8 mouse cellular contexts compared by ENCODE assay signal in the genomic region with DNA sequence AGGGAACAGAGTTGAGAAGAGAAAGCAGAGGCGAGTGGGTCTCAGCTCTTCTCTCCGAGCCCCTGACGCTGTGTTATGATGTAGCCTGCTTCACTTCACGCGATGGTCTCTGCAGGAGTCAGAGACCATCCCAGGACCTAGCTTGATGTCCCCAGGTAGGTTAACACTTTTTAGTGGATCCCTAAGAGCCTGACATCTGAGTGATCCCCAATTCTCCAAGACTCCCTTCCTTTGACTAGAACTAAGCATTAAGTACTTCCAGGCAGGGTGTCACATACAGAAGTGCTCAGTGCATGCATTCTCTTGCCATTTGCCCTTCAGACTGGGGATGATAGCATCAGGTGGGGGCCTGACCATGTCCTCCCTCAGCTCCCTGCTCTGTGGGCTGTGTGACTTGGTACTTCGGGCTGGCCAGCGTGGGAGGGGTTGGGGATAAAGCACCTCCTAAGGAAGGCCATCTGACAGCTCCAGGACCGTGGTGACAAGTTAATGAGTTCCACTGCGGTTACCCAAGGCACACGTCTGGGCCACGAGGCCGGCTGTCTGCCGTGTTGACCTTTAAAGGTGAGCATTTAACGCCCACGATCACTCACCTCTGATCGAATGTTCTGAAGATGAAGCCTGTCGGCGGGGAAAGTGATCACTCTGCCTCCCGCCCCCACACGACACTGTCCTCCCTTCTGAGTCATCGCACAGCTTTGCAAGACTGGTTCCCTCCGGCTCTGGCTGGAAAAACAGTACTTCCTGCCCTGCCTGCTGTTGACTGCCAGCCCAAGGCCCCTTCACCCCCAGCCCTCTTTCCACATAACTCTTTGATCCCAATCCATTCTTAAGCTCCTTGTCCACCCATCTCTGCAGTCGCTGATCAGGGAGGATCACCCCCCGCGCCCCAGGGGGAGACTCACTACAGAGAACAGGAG.
DNase-seq lines count a peak whose midpoint lies in the region; ATAC-seq and TF ChIP-seq lines count a peak whose summit lies in the region.

No protein-coding gene starts in this region.

- H3K79me2 ChIP-seq in liver, adult 2 months (ENCODE audit: control insufficient read depth, insufficient read depth, low read length) = no peaks in the 10 kb centered on the region

- ATAC-seq in liver, embryonic 12.5 days = no peak
- no peak for ATAC-seq in limb, embryonic 11.5 days (ENCODE audit: insufficient number of reproducible peaks, low FRiP score, low TSS enrichment, low read depth)
- ATAC-seq in hindbrain, postnatal 0 days = no peak

- no peaks in the 10 kb centered on the region for H3K9me3 ChIP-seq in liver, embryonic 12.5 days (replicated peaks)
- no peaks in the 10 kb centered on the region for H3K9me3 ChIP-seq in limb, embryonic 11.5 days (ENCODE audit: control insufficient read depth, low read length)
- no peaks in the 10 kb centered on the region for H3K9me3 ChIP-seq in hindbrain, postnatal 0 days (ENCODE audit: low read length)

- no peaks in the 10 kb centered on the region for H3K4me1 ChIP-seq in liver, adult 2 months (ENCODE audit: control insufficient read depth, insufficient read depth, low read length)
- no peaks in the 10 kb centered on the region for H3K4me1 ChIP-seq in liver, embryonic 12.5 days
- no peaks in the 10 kb centered on the region for H3K4me1 ChIP-seq in limb, embryonic 11.5 days (ENCODE audit: control insufficient read depth, insufficient read depth, low read length)
- no peaks in the 10 kb centered on the region for H3K4me1 ChIP-seq in hindbrain, postnatal 0 days (ENCODE audit: insufficient read depth, low read length)

- no peak overlapping the region for H3K4me3 ChIP-seq in liver, adult 2 months (ENCODE audit: insufficient read depth, low read depth, low read length)
- H3K4me3 ChIP-seq in liver, embryonic 12.5 days = no peak overlapping the region
- no peak overlapping the region for H3K4me3 ChIP-seq in limb, embryonic 11.5 days (ENCODE audit: low read depth, low read length)
- H3K4me3 ChIP-seq in hindbrain, postnatal 0 days (ENCODE audit: low read length) = no peak overlapping the region

- TF ChIP-seq POLR2A in liver, adult 2 months (IDR thresholded peaks at IDR 0.05; ENCODE audit: extremely low read depth, insufficient read depth, low read length) = no peak

- peak; percentile 6 for DNase-seq in liver, adult 2 months (ENCODE audit: extremely low read depth, low read depth, low spot score)
- peak; percentile 55 for DNase-seq in MN1 (ENCODE audit: low spot score)
- DNase-seq in brain, adult 2 months (ENCODE audit: low read depth, low spot score) = peak; percentile 69
- peak; percentile 41 for DNase-seq in limb, embryonic 11.5 days (ENCODE audit: low spot score)
- no peak for DNase-seq in thymus, postnatal 0 days (ENCODE audit: low spot score)
- DNase-seq in hindbrain, postnatal 0 days (ENCODE audit: low spot score) = no peak
- no peak for DNase-seq in frontal cortex, postnatal 10 days (ENCODE audit: low spot score in 2 of 2)

- H3K9ac ChIP-seq in liver, adult 2 months (ENCODE audit: low read depth, low read length) = no peak overlapping the region
- H3K9ac ChIP-seq in liver, embryonic 12.5 days = no peak overlapping the region
- H3K9ac ChIP-seq in limb, embryonic 11.5 days (ENCODE audit: low read length) = no peak overlapping the region
- H3K9ac ChIP-seq in hindbrain, postnatal 0 days (replicated peaks; ENCODE audit: low read length) = no peak overlapping the region

- 35% methylated on average over 25 of the region's 25 CpGs for WGBS in liver, adult 2 months
- 54% methylated on average over 25 of the region's 25 CpGs for WGBS in liver, embryonic 12.5 days (ENCODE audit: insufficient replicate concordance)
- WGBS in limb, embryonic 11.5 days = 53% methylated on average over 25 of the region's 25 CpGs
- 75% methylated on average over 25 of the region's 25 CpGs for WGBS in hindbrain, postnatal 0 days

- no peak overlapping the region for H3K4me2 ChIP-seq in liver, embryonic 12.5 days
- no peak overlapping the region for H3K4me2 ChIP-seq in limb, embryonic 11.5 days (ENCODE audit: low read depth, severe bottlenecking)
- no peak overlapping the region for H3K4me2 ChIP-seq in hindbrain, postnatal 0 days (ENCODE audit: low read depth, low read length)

- H3K36me3 ChIP-seq in liver, adult 2 months (ENCODE audit: control insufficient read depth, insufficient read depth, low read length) = no peaks in the 10 kb centered on the region
- no peaks in the 10 kb centered on the region for H3K36me3 ChIP-seq in liver, embryonic 12.5 days
- H3K36me3 ChIP-seq in limb, embryonic 11.5 days (ENCODE audit: control insufficient read depth, insufficient read depth, low read length) = no peaks in the 10 kb centered on the region
- H3K36me3 ChIP-seq in hindbrain, postnatal 0 days (ENCODE audit: insufficient read depth, low read length) = no peaks in the 10 kb centered on the region

- no peak for TF ChIP-seq CTCF in liver, adult 2 months (IDR thresholded peaks at IDR 0.05; ENCODE audit: low read depth, low read length)
- no peak for TF ChIP-seq CTCF in hindbrain, postnatal 0 days (IDR thresholded peaks at IDR 0.05; ENCODE audit: low read depth)

- H3K27me3 ChIP-seq in liver, adult 2 months (ENCODE audit: control insufficient read depth, insufficient read depth, low read length) = 0 out of 2 replicates have a peak, but pooled peaks cover 2% of the 10 kb centered on the region
- H3K27me3 ChIP-seq in liver, embryonic 12.5 days (replicated peaks) = peaks cover 8% of the 10 kb centered on the region
- H3K27me3 ChIP-seq in limb, embryonic 11.5 days (ENCODE audit: control insufficient read depth, insufficient read depth, low read length) = peaks cover 4% of the 10 kb centered on the region; the same call in 1 of the 2 replicates
- no peaks in the 10 kb centered on the region for H3K27me3 ChIP-seq in hindbrain, postnatal 0 days (ENCODE audit: insufficient read depth, low read length)

- no peak overlapping the region for H3K27ac ChIP-seq in liver, adult 2 months (replicated peaks; ENCODE audit: insufficient read depth, low read depth, low read length)
- no peak overlapping the region for H3K27ac ChIP-seq in liver, embryonic 12.5 days
- no peak overlapping the region for H3K27ac ChIP-seq in limb, embryonic 11.5 days (replicated peaks; ENCODE audit: low read depth, low read length)
- H3K27ac ChIP-seq in hindbrain, postnatal 0 days = no peak overlapping the region

Comparison
In these comparisons a context has a peak if more than half of its experiments do, and no peak if none do; other contexts are left out.
1. DNase-seq: peak in liver, adult 2 months (single experiment), MN1 (single experiment), brain, adult 2 months (single experiment) and limb, embryonic 11.5 days (single experiment); none in thymus, postnatal 0 days (single experiment), hindbrain, postnatal 0 days (single experiment) and frontal cortex, postnatal 10 days (0 of 2).